Mouse (Mus musculus): ENCODE data around the gene Pts. TPM values are rescaled to one million over a fixed set of nuclear protein-coding genes. Genes with fewer than 3 reads are reported as not detected.

The Pts gene
- 91.6 and 93.2 TPM in 2 replicates for polyA plus RNA-seq (2015; fragmentation: Nextera tagmentation; extraction: Ambion mirVana)

GRCm38 (mm10) chr9:50528293-50528892 lies at the start of gene Pts:
Gene Pts, minus strand, starts transcription at chr9:50528724.
- Histone ChIP-seq H3K27ac (ENCODE audit: low read length) (peak within 1 kb of the TSS; percentile 78), H3K27me3 (ENCODE audit: control insufficient read depth, insufficient read depth, low read length) (no peaks in the 10 kb centered on the region)

DNA sequence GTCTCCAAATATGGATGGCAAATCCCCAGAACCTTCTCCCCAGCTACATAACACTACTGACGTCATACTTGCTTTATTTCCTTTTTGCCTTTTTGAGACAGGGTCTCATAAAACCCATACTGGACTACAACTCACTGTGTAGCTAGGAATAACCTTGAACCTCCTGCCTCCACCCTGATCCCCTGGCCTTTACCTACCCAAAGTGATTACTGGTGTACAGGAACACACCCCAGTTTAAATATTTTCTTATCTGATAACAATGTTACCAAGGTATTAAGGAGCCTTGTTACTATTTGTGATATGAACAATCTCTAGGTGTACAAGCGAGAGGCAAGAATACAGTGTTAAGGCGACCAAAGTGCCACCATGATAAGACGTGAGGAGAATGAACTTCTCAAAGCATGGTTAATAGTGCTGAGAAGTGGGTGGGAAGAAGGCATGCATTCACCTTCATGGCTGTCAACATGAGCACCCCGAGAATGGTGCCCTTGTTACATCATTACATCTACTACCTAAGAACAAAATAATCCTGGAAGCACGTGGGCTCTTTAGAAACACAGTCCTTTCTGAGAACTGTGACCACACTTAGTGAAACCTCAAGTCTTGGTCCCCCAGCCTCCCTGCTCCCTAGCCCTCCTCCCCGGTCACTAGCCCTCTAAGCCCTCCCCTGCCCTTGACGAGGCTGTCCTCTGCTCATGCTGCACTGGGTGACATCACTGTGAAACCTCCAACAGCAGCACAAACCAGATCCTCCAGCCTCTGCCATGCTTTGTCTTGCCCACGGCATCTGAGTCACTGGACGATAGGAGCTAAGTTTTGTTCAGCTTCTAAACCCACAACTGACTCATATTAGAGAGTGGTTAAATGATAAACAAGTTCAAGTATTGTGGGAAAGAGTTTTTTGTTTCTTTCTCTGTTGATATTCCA lies 41.3 kb upstream of the Pts start:
- Histone ChIP-seq H3K9me3 (replicated peaks; ENCODE audit: control insufficient read depth, low read length) (no peaks in the 10 kb centered on the region), H3K9ac (ENCODE audit: low read length) (no peak overlapping the region), H3K36me3 (ENCODE audit: control insufficient read depth, insufficient read depth) (no peaks in the 10 kb centered on the region), H3K27ac (ENCODE audit: low read length) (no peak overlapping the region), H3K4me3 (ENCODE audit: low read length) (no peak overlapping the region), H3K4me1 (ENCODE audit: control insufficient read depth, insufficient read depth, low read length) (no peaks in the 10 kb centered on the region), H3K4me2 (ENCODE audit: low read depth, low read length) (no peak overlapping the region), H3K27me3 (ENCODE audit: control insufficient read depth, insufficient read depth, low read length) (no peaks in the 10 kb centered on the region)
- 60% methylated on average over 10 of the region's 10 CpGs for WGBS
- no peak for ATAC-seq (replicated peaks; ENCODE audit: extremely low read depth, insufficient read depth, low FRiP score)

More at GRCm38 (mm10) chr9:50528293-50528892, at the start of gene Pts:
- Histone ChIP-seq H3K4me3 (ENCODE audit: low read length) (peak within 1 kb of the TSS; percentile 68), H3K9me3 (replicated peaks; ENCODE audit: control insufficient read depth, low read length) (no peaks in the 10 kb centered on the region), H3K36me3 (ENCODE audit: control insufficient read depth, insufficient read depth) (0 out of 2 replicates have a peak, but pooled peaks cover 2% of the 10 kb centered on the region), H3K4me2 (ENCODE audit: low read depth, low read length) (peak within 1 kb of the TSS; percentile 79), H3K9ac (ENCODE audit: low read length) (peak within 1 kb of the TSS; percentile 79), H3K4me1 (ENCODE audit: control insufficient read depth, insufficient read depth, low read length) (peaks cover 9% of the 10 kb centered on the region)
- WGBS: under 1% methylated on average over 54 of the region's 54 CpGs
- peak; percentile 100 for ATAC-seq (replicated peaks; ENCODE audit: extremely low read depth, insufficient read depth, low FRiP score)

DNA sequence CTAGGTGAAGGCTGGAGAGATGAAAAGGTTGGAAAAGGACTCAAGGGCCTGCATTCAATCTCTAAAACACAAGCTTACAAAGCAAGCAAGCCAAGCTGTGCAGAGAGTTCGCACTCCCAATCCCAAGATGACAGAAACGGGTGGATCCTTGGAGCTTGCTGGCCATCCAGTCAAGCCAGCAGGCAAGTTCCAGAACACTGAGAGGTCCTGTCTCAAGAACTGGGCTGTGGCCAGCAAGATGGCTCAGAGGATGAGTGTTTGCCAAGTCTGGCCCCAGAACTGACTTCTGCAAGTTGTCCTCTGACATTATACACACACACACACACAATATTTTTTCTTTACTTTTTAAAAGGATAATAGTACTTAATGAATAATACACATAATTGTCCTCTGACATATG lies 39.4 kb upstream of the Pts start:
- no peaks in the 10 kb centered on the region for H3K4me1 ChIP-seq (ENCODE audit: control insufficient read depth, insufficient read depth, low read length)
- no peak for ATAC-seq (replicated peaks; ENCODE audit: extremely low read depth, insufficient read depth, low FRiP score)
- H3K4me2 ChIP-seq (ENCODE audit: low read depth, low read length): no peak overlapping the region
- H3K4me3 ChIP-seq (ENCODE audit: low read length): no peak overlapping the region
- H3K9me3 ChIP-seq (replicated peaks; ENCODE audit: control insufficient read depth, low read length): no peaks in the 10 kb centered on the region
- no peak overlapping the region for H3K9ac ChIP-seq (ENCODE audit: low read length)
- WGBS: 81% methylated on average over 2 of the region's 2 CpGs
- no peaks in the 10 kb centered on the region for H3K27me3 ChIP-seq (ENCODE audit: control insufficient read depth, insufficient read depth, low read length)
- no peak overlapping the region for H3K27ac ChIP-seq (ENCODE audit: low read length)
- no peaks in the 10 kb centered on the region for H3K36me3 ChIP-seq (ENCODE audit: control insufficient read depth, insufficient read depth)

DNA sequence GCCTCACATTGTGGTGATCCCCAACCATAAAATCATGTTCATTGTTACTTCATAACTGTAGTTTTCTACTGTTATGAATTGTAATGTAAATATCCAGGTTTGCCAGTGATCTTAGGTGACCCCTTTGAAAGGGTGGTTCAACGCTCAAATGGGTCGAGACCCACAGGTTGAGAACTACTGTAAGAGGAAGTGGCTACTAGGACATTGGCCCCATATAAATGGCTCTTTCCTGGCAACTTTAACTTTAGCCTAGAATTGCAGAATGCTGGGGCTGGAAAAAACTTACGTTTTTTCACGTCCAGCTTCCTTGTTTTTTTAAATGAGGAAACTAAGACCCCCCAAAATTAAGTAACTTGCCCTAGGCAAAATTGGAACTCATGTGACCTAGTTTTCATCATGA lies 38.8 kb upstream of the Pts start:
- H3K4me3 ChIP-seq (ENCODE audit: low read length): no peak overlapping the region
- no peak overlapping the region for H3K4me2 ChIP-seq (ENCODE audit: low read depth, low read length)
- no peaks in the 10 kb centered on the region for H3K27me3 ChIP-seq (ENCODE audit: control insufficient read depth, insufficient read depth, low read length)
- H3K9me3 ChIP-seq (replicated peaks; ENCODE audit: control insufficient read depth, low read length): no peaks in the 10 kb centered on the region
- WGBS: 79% methylated on average over 4 of the region's 4 CpGs
- H3K36me3 ChIP-seq (ENCODE audit: control insufficient read depth, insufficient read depth): no peaks in the 10 kb centered on the region
- no peak overlapping the region for H3K9ac ChIP-seq (ENCODE audit: low read length)
- H3K4me1 ChIP-seq (ENCODE audit: control insufficient read depth, insufficient read depth, low read length): no peaks in the 10 kb centered on the region
- no peak for ATAC-seq (replicated peaks; ENCODE audit: extremely low read depth, insufficient read depth, low FRiP score)
- H3K27ac ChIP-seq (ENCODE audit: low read length): no peak overlapping the region

GRCm38 (mm10) chr9:50565940-50566339 lies 37.4 kb upstream of the Pts start:
- no peak overlapping the region for H3K9ac ChIP-seq (ENCODE audit: low read length)
- H3K9me3 ChIP-seq (replicated peaks; ENCODE audit: control insufficient read depth, low read length): no peaks in the 10 kb centered on the region
- H3K36me3 ChIP-seq (ENCODE audit: control insufficient read depth, insufficient read depth): no peaks in the 10 kb centered on the region
- ATAC-seq (replicated peaks; ENCODE audit: extremely low read depth, insufficient read depth, low FRiP score): no peak
- H3K4me2 ChIP-seq (ENCODE audit: low read depth, low read length): no peak overlapping the region
- no peaks in the 10 kb centered on the region for H3K4me1 ChIP-seq (ENCODE audit: control insufficient read depth, insufficient read depth, low read length)
- H3K27ac ChIP-seq (ENCODE audit: low read length): no peak overlapping the region
- H3K27me3 ChIP-seq (ENCODE audit: control insufficient read depth, insufficient read depth, low read length): no peaks in the 10 kb centered on the region
- 31% methylated on average over 4 of the region's 4 CpGs for WGBS
- H3K4me3 ChIP-seq (ENCODE audit: low read length): no peak overlapping the region

DNA sequence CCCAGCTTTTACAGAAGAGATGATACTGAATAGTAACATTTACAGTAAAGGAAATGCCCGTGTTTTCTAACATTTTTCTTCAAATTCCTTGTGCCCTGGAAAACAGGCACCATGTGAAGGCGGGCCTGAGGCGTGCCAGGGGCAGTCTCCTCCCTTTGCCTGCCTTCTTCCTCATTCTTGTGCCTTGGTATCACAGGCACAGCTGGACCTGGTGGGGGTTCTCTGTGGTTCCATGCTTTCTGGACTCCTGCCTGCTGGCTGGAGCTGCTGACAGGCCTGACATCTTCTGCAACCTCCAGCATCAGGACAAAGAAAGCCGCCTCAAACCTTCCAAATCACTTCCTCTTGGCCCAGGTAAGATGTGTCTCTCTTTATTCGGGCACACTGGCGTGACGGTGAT lies 36.6 kb upstream of the Pts start:
- Histone ChIP-seq H3K4me3 (ENCODE audit: low read length) (no peak overlapping the region), H3K36me3 (ENCODE audit: control insufficient read depth, insufficient read depth) (no peaks in the 10 kb centered on the region), H3K9ac (ENCODE audit: low read length) (no peak overlapping the region), H3K4me1 (ENCODE audit: control insufficient read depth, insufficient read depth, low read length) (no peaks in the 10 kb centered on the region), H3K9me3 (replicated peaks; ENCODE audit: control insufficient read depth, low read length) (no peaks in the 10 kb centered on the region), H3K27me3 (ENCODE audit: control insufficient read depth, insufficient read depth, low read length) (no peaks in the 10 kb centered on the region), H3K27ac (ENCODE audit: low read length) (no peak overlapping the region), H3K4me2 (ENCODE audit: low read depth, low read length) (no peak overlapping the region)
- ATAC-seq (replicated peaks; ENCODE audit: extremely low read depth, insufficient read depth, low FRiP score): no peak
- WGBS: 60% methylated on average over 7 of the region's 7 CpGs

GRCm38 (mm10) chr9:50561918-50562360 lies 33.4 kb upstream of the Pts start:
- ATAC-seq (replicated peaks; ENCODE audit: extremely low read depth, insufficient read depth, low FRiP score): no peak
- no peaks in the 10 kb centered on the region for H3K9me3 ChIP-seq (replicated peaks; ENCODE audit: control insufficient read depth, low read length)
- no peak overlapping the region for H3K27ac ChIP-seq (ENCODE audit: low read length)
- H3K4me2 ChIP-seq (ENCODE audit: low read depth, low read length): no peak overlapping the region
- H3K4me3 ChIP-seq (ENCODE audit: low read length): no peak overlapping the region
- WGBS: 72% methylated on average over 2 of the region's 2 CpGs
- H3K36me3 ChIP-seq (ENCODE audit: control insufficient read depth, insufficient read depth): no peaks in the 10 kb centered on the region
- H3K9ac ChIP-seq (ENCODE audit: low read length): no peak overlapping the region
- no peaks in the 10 kb centered on the region for H3K4me1 ChIP-seq (ENCODE audit: control insufficient read depth, insufficient read depth, low read length)
- H3K27me3 ChIP-seq (ENCODE audit: control insufficient read depth, insufficient read depth, low read length): no peaks in the 10 kb centered on the region

- ATAC-seq (replicated peaks; ENCODE audit: extremely low read depth, insufficient read depth, low FRiP score): no peak
- H3K27me3 ChIP-seq (ENCODE audit: control insufficient read depth, insufficient read depth, low read length): no peaks in the 10 kb centered on the region
- no peaks in the 10 kb centered on the region for H3K4me1 ChIP-seq (ENCODE audit: control insufficient read depth, insufficient read depth, low read length)
- no peaks in the 10 kb centered on the region for H3K9me3 ChIP-seq (replicated peaks; ENCODE audit: control insufficient read depth, low read length)
- no peaks in the 10 kb centered on the region for H3K36me3 ChIP-seq (ENCODE audit: control insufficient read depth, insufficient read depth)
- no peak within 1 kb of the TSS for H3K9ac ChIP-seq (ENCODE audit: low read length)
- no peak within 1 kb of the TSS for H3K4me2 ChIP-seq (ENCODE audit: low read depth, low read length)
- no peak within 1 kb of the TSS for H3K4me3 ChIP-seq (ENCODE audit: low read length)
- WGBS: 82% methylated on average over 38 of the region's 38 CpGs
- no peak within 1 kb of the TSS for H3K27ac ChIP-seq (ENCODE audit: low read length)
Observed at GRCm38 (mm10) chr9:50561145-50561917, 32.8 kb upstream of the Pts start, which contains the start of gene Tex12. Gene Tex12, minus strand, starts transcription at chr9:50561325.
